Mouse (Mus musculus) gastrocnemius, postnatal 14 days (tissue): ENCODE measurements around the gene Nudt7. TPM values are rescaled to one million over a fixed set of nuclear protein-coding genes. Genes with fewer than 3 reads are reported as not detected.

ENCODE experiments used
- DNase-seq: peaks from one replicate; pipeline ENCODE4 v3.0.0; 2021; ENCODE audit warnings: mixed read lengths
- intact Hi-C: fragments of 180-260 bp; cut with DNase I; formaldehyde crosslinking; loops from one replicate; pipeline ENCODE4 v1.15.1; 2025; ENCODE audit warnings: low total_unique reads
- long read RNA-seq, 2 experiments: library from polyadenylated mRNA; stranded (forward); transcript quantifications; one replicate each; pipeline ENCODE4 v2.0.0; 2021
- total RNA-seq, 2 experiments: library from RNA; stranded (reverse); gene quantifications; 2 replicates each; pipeline ENCODE4 v1.2.3; 2021

Gene Nudt7
- total RNA-seq, result 10 to 100 TPM; 25.2 to 27.2 TPM
- long read RNA-seq, experiment 1, transcript Nudt7-202 (4 exons, 3,543 nt), result major isoform, 24 of 27 reads
- long read RNA-seq, experiment 1, partial matches to known transcripts, result 1 of 27 reads
- long read RNA-seq, experiment 1, other reads (novel, unspliced or antisense), result 0 of 27 reads
- long read RNA-seq, experiment 2, transcript Nudt7-202 (4 exons, 3,543 nt), result major isoform, 39 of 46 reads
- long read RNA-seq, experiment 2, partial matches to known transcripts, result 1 of 46 reads
- long read RNA-seq, experiment 2, other reads (novel, unspliced or antisense), result 1 of 46 reads

GRCm38 (mm10) chr8:114133510-114134362 lies at the start of gene Nudt7:
TSS of gene Nudt7 (plus strand) at chr8:114133557.
- intact Hi-C loops, result no loop called here
- peak; percentile 87 for DNase-seq

GRCm38 (mm10) chr8:114087932-114088331 lies 45.4 kb upstream of the Nudt7 start:
- no peak for DNase-seq
- intact Hi-C loops, result loop anchor here (10.0 kb wide), 1 partner anchor 347 kb away; the partner anchor contains the start of gene Wwox

GRCm38 (mm10) chr8:114090736-114091135 lies 42.6 kb upstream of the Nudt7 start:
- no peak for DNase-seq
- intact Hi-C loops, result no loop called here

GRCm38 (mm10) chr8:114093321-114093720 lies 40.0 kb upstream of the Nudt7 start:
- intact Hi-C loops, result no loop called here
- DNase-seq, result no peak

GRCm38 (mm10) chr8:114094526-114094925 lies 38.8 kb upstream of the Nudt7 start:
- intact Hi-C loops, result no loop called here
- no peak for DNase-seq

GRCm38 (mm10) chr8:114100561-114101206 lies 32.7 kb upstream of the Nudt7 start:
- intact Hi-C loops, result no loop called here
- DNase-seq, result no peak

- intact Hi-C loops, result no loop called here
- no peak for DNase-seq
These were observed 30.0 kb upstream of the Nudt7 start for GRCm38 (mm10) chr8:114103401-114103800.

- DNase-seq, result no peak
- intact Hi-C loops, result no loop called here
These were observed 27.4 kb upstream of the Nudt7 start for GRCm38 (mm10) chr8:114105971-114106370.

GRCm38 (mm10) chr8:114109365-114110140 lies 23.8 kb upstream of the Nudt7 start:
- no peak for DNase-seq
- intact Hi-C loops, result no loop called here

- intact Hi-C loops, result no loop called here
- DNase-seq, result no peak
These were observed 18.3 kb upstream of the Nudt7 start for GRCm38 (mm10) chr8:114115076-114115475.

GRCm38 (mm10) chr8:114116049-114116448 lies 17.3 kb upstream of the Nudt7 start:
- intact Hi-C loops, result no loop called here
- no peak for DNase-seq

- intact Hi-C loops, result no loop called here
These were observed 15.9 kb upstream of the Nudt7 start for GRCm38 (mm10) chr8:114117439-114117838.

GRCm38 (mm10) chr8:114121781-114122180 lies 11.6 kb upstream of the Nudt7 start:
- no peak for DNase-seq
- intact Hi-C loops, result no loop called here

More at GRCm38 (mm10) chr8:114117439-114117838, 15.9 kb upstream of the Nudt7 start:
- no peak for DNase-seq

- intact Hi-C loops, result no loop called here
- DNase-seq, result no peak
These were observed 9.7 kb upstream of the Nudt7 start for GRCm38 (mm10) chr8:114123611-114124010.

GRCm38 (mm10) chr8:114124084-114124750 lies 9.1 kb upstream of the Nudt7 start:
- intact Hi-C loops, result no loop called here
- no peak for DNase-seq

GRCm38 (mm10) chr8:114130838-114131237 lies 2.5 kb upstream of the Nudt7 start:
- intact Hi-C loops, result no loop called here
- DNase-seq, result no peak

GRCm38 (mm10) chr8:114131421-114131820 lies 1.9 kb upstream of the Nudt7 start:
- DNase-seq, result no peak
- intact Hi-C loops, result no loop called here

- intact Hi-C loops, result no loop called here
- DNase-seq, result no peak
These were observed 277 bp upstream of the Nudt7 start for GRCm38 (mm10) chr8:114133050-114133509.

- DNase-seq, result no peak
- intact Hi-C loops, result no loop called here
These were observed 3.4 kb downstream of the Nudt7 start for GRCm38 (mm10) chr8:114136750-114137149.
